Mouse (Mus musculus): ENCODE data around the gene Chat. TPM values are rescaled to one million over a fixed set of nuclear protein-coding genes. Genes with fewer than 3 reads are reported as not detected.

The Chat gene
- not detected in 2 replicates for total RNA-seq (2014; fragmentation: Nextera tagmentation)
- total RNA-seq (2017), result 0.22 TPM in 1 of 2 replicates, not detected in the other
- polyA plus RNA-seq (2012), result not detected in 2 replicates

GRCm38 (mm10) chr14:32465889-32466288 is at the start of gene Chat:
Chat (minus strand) TSS chr14:32465989.
- no peaks in the 10 kb centered on the region; the same call in 1 of the 2 replicates for H3K27me3 ChIP-seq (ENCODE audit: insufficient read depth, low read length)
- H3K4me3 ChIP-seq (ENCODE audit: low read depth, low read length), result no peak within 1 kb of the TSS
- DNase-seq (ENCODE audit: low spot score), result no peak
- peaks cover 32% of the 10 kb centered on the region for H3K9me3 ChIP-seq (replicated peaks)
- TF ChIP-seq GATA2 (IDR thresholded peaks at IDR 0.05; ENCODE audit: borderline replicate concordance, low read depth, low read length) (no peak), CTCF (IDR thresholded peaks at IDR 0.05; ENCODE audit: low read depth, low read length) (no peak), GATA1 (IDR thresholded peaks at IDR 0.05; ENCODE audit: borderline replicate concordance, low read length) (no peak), TAL1 (conservative IDR thresholded peaks at IDR 0.05; ENCODE audit: low read depth, low read length) (no peak), POLR2AphosphoS5 (IDR thresholded peaks at IDR 0.05; ENCODE audit: insufficient replicate concordance, low read depth, low read length) (no peak)
- H3K4me1 ChIP-seq (ENCODE audit: insufficient read depth, low read depth, low read length), result no peaks in the 10 kb centered on the region
- ATAC-seq (ENCODE audit: extremely low read depth, insufficient number of reproducible peaks, low FRiP score, poor library complexity, severe bottlenecking), result no peak
- H3K36me3 ChIP-seq (replicated peaks), result no peaks in the 10 kb centered on the region

GRCm38 (mm10) chr14:32513336-32514032 is 47.7 kb upstream of the Chat start, which contains the start of gene Ercc6:
Ercc6 (plus strand) TSS chr14:32513521.
- ATAC-seq (ENCODE audit: extremely low read depth, insufficient number of reproducible peaks, low FRiP score, poor library complexity, severe bottlenecking), result peak; percentile 62
- Histone ChIP-seq H3K27me3 (ENCODE audit: insufficient read depth, low read length) (no peaks in the 10 kb centered on the region), H3K4me3 (ENCODE audit: low read depth, low read length) (peak within 1 kb of the TSS; percentile 81), H3K9me3 (replicated peaks) (no peaks in the 10 kb centered on the region), H3K4me1 (ENCODE audit: insufficient read depth, low read depth, low read length) (peaks cover 30% of the 10 kb centered on the region), H3K36me3 (replicated peaks) (peaks cover 34% of the 10 kb centered on the region)
- no peak for TF ChIP-seq CTCF (IDR thresholded peaks at IDR 0.05; ENCODE audit: low read depth, low read length)
- no peak for TF ChIP-seq GATA2 (IDR thresholded peaks at IDR 0.05; ENCODE audit: borderline replicate concordance, low read depth, low read length)
- no peak for TF ChIP-seq GATA1 (IDR thresholded peaks at IDR 0.05; ENCODE audit: borderline replicate concordance, low read length)
- no peak for TF ChIP-seq POLR2AphosphoS5 (IDR thresholded peaks at IDR 0.05; ENCODE audit: insufficient replicate concordance, low read depth, low read length)
- no peak for TF ChIP-seq TAL1 (conservative IDR thresholded peaks at IDR 0.05; ENCODE audit: low read depth, low read length)
- peak; percentile 85 for DNase-seq (ENCODE audit: low spot score)

- Histone ChIP-seq H3K9me3 (replicated peaks) (no peaks in the 10 kb centered on the region), H3K4me3 (ENCODE audit: low read depth, low read length) (peak overlapping the region; percentile 81; the same call in 1 of the 2 replicates), H3K36me3 (replicated peaks) (peaks cover 30% of the 10 kb centered on the region), H3K27me3 (ENCODE audit: insufficient read depth, low read length) (no peaks in the 10 kb centered on the region), H3K4me1 (ENCODE audit: insufficient read depth, low read depth, low read length) (peaks cover 36% of the 10 kb centered on the region)
- TF ChIP-seq TAL1 (conservative IDR thresholded peaks at IDR 0.05; ENCODE audit: low read depth, low read length), result no peak
- no peak for TF ChIP-seq CTCF (IDR thresholded peaks at IDR 0.05; ENCODE audit: low read depth, low read length)
- no peak for TF ChIP-seq POLR2AphosphoS5 (IDR thresholded peaks at IDR 0.05; ENCODE audit: insufficient replicate concordance, low read depth, low read length)
- ATAC-seq (ENCODE audit: extremely low read depth, insufficient number of reproducible peaks, low FRiP score, poor library complexity, severe bottlenecking) (no peak), DNase-seq (ENCODE audit: low spot score) (no peak)
Measured at GRCm38 (mm10) chr14:32512912-32513311, 47.1 kb upstream of the Chat start.

- ATAC-seq (ENCODE audit: extremely low read depth, insufficient number of reproducible peaks, low FRiP score, poor library complexity, severe bottlenecking) (no peak), DNase-seq (ENCODE audit: low spot score) (no peak)
- Histone ChIP-seq H3K36me3 (replicated peaks) (no peaks in the 10 kb centered on the region), H3K9me3 (replicated peaks) (no peaks in the 10 kb centered on the region), H3K4me3 (ENCODE audit: low read depth, low read length) (no peak overlapping the region), H3K27me3 (ENCODE audit: insufficient read depth, low read length) (peaks cover 10% of the 10 kb centered on the region; the same call in 1 of the 2 replicates), H3K4me1 (ENCODE audit: insufficient read depth, low read depth, low read length) (peaks cover 33% of the 10 kb centered on the region)
- no peak for TF ChIP-seq GATA1 (IDR thresholded peaks at IDR 0.05; ENCODE audit: borderline replicate concordance, low read length)
Measured at GRCm38 (mm10) chr14:32509443-32509961, 43.7 kb upstream of the Chat start.

GRCm38 (mm10) chr14:32508105-32508835 is 42.5 kb upstream of the Chat start:
- peaks cover 24% of the 10 kb centered on the region for H3K4me1 ChIP-seq (ENCODE audit: insufficient read depth, low read depth, low read length)
- no peaks in the 10 kb centered on the region for H3K36me3 ChIP-seq (replicated peaks)
- H3K9me3 ChIP-seq (replicated peaks), result no peaks in the 10 kb centered on the region
- TF ChIP-seq POLR2AphosphoS5 (IDR thresholded peaks at IDR 0.05; ENCODE audit: insufficient replicate concordance, low read depth, low read length), result no peak
- TF ChIP-seq TAL1 (conservative IDR thresholded peaks at IDR 0.05; ENCODE audit: low read depth, low read length), result no peak
- no peak for TF ChIP-seq CTCF (IDR thresholded peaks at IDR 0.05; ENCODE audit: low read depth, low read length)
- H3K4me3 ChIP-seq (ENCODE audit: low read depth, low read length), result no peak overlapping the region; the same call in 1 of the 2 replicates
- peaks cover 10% of the 10 kb centered on the region; the same call in 1 of the 2 replicates for H3K27me3 ChIP-seq (ENCODE audit: insufficient read depth, low read length)
- no peak for DNase-seq (ENCODE audit: low spot score)
- ATAC-seq (ENCODE audit: extremely low read depth, insufficient number of reproducible peaks, low FRiP score, poor library complexity, severe bottlenecking), result peak; percentile 61

GRCm38 (mm10) chr14:32507216-32507615 is 41.4 kb upstream of the Chat start:
- DNase-seq (ENCODE audit: low spot score) (no peak), ATAC-seq (ENCODE audit: extremely low read depth, insufficient number of reproducible peaks, low FRiP score, poor library complexity, severe bottlenecking) (no peak)
- H3K27me3 ChIP-seq (ENCODE audit: insufficient read depth, low read length), result peaks cover 13% of the 10 kb centered on the region

More at GRCm38 (mm10) chr14:32507216-32507615, 41.4 kb upstream of the Chat start:
- Histone ChIP-seq H3K4me1 (ENCODE audit: insufficient read depth, low read depth, low read length) (peaks cover 18% of the 10 kb centered on the region), H3K4me3 (ENCODE audit: low read depth, low read length) (no peak overlapping the region), H3K9me3 (replicated peaks) (no peaks in the 10 kb centered on the region), H3K36me3 (replicated peaks) (no peaks in the 10 kb centered on the region)
- TF ChIP-seq GATA1 (IDR thresholded peaks at IDR 0.05; ENCODE audit: borderline replicate concordance, low read length), result no peak
- no peak for TF ChIP-seq TAL1 (conservative IDR thresholded peaks at IDR 0.05; ENCODE audit: low read depth, low read length)
- no peak for TF ChIP-seq GATA2 (IDR thresholded peaks at IDR 0.05; ENCODE audit: borderline replicate concordance, low read depth, low read length)
- TF ChIP-seq POLR2AphosphoS5 (IDR thresholded peaks at IDR 0.05; ENCODE audit: insufficient replicate concordance, low read depth, low read length), result no peak
- TF ChIP-seq CTCF (IDR thresholded peaks at IDR 0.05; ENCODE audit: low read depth, low read length), result no peak

All from G1E (cell line).